Mouse (Mus musculus) intestine, embryonic 16.5 days (tissue): ENCODE results near the gene Bmi1. TPM values are rescaled to one million over a fixed set of nuclear protein-coding genes. Genes with fewer than 3 reads are reported as not detected.

Experiments used
- ATAC-seq: fragments of 200-750 bp; cut with Nextera tagmentation; 2 replicates; pipeline ENCODE4 v1.8.0; 2017; ENCODE audit warnings: moderate TSS enrichment, moderate library complexity
- H3K27ac ChIP-seq: fragments of 300-500 bp; sonication (generic); 2 replicates; pipeline ENCODE4 v1.5.1; 2014; ENCODE audit warnings: mild to moderate bottlenecking, low read length
- H3K27me3 ChIP-seq: fragments of 300-500 bp; sonication (generic); replicated peaks from 2 replicates; pipeline ENCODE4 v1.6.1; 2014; ENCODE audit warnings: low read length, control low read depth, mixed read lengths; ENCODE audit not compliant: control insufficient read depth, insufficient read depth
- H3K36me3 ChIP-seq: fragments of 300-500 bp; sonication (generic); 2 replicates; pipeline ENCODE4 v1.6.1; 2014; ENCODE audit warnings: low read length, control low read depth; ENCODE audit not compliant: control insufficient read depth, insufficient read depth
- H3K4me1 ChIP-seq: fragments of 300-500 bp; sonication (generic); 2 replicates; pipeline ENCODE4 v1.6.1; 2014; ENCODE audit warnings: low read length, control low read depth, mixed read lengths; ENCODE audit not compliant: control insufficient read depth, insufficient read depth
- H3K4me2 ChIP-seq: fragments of 300-500 bp; sonication (generic); 2 replicates; pipeline ENCODE4 v1.6.1; 2014; ENCODE audit warnings: low read depth, low read length, control low read depth
- H3K4me3 ChIP-seq: fragments of 300-500 bp; sonication (generic); 2 replicates; pipeline ENCODE4 v1.5.1; 2014; ENCODE audit warnings: mild to moderate bottlenecking, low read length
- H3K9ac ChIP-seq: fragments of 300-500 bp; sonication (generic); 2 replicates; pipeline ENCODE4 v1.6.1; 2014; ENCODE audit warnings: low read depth, low read length
- H3K9me3 ChIP-seq: fragments of 300-500 bp; sonication (generic); 2 replicates; pipeline ENCODE4 v1.6.1; 2016; ENCODE audit warnings: low read length, control low read depth; ENCODE audit not compliant: control insufficient read depth
- WGBS: fragments of 180-500 bp; shearing (Covaris S2); extraction: QIAGEN DNeasy Blood & Tissue Kit; methylation state at CpG from one replicate; pipeline ENCODE4 v1.1.7; 2014; 5-methylcytosine and 5-hydroxymethylcytosine counted together
- polyA plus RNA-seq: library from polyadenylated mRNA; unstranded; fragments of >200 nt; fragmentation: Nextera tagmentation; extraction: Ambion mirVana; gene quantifications from 2 replicates; pipeline ENCODE4 v1.2.1, GENCODE M21; 2015

The Bmi1 gene
- polyA plus RNA-seq, 1 experiment from 2014 or later: 12.0 TPM

GRCm38 (mm10) chr2:18692548-18692947 is 15.7 kb downstream of the Bmi1 start:
- H3K4me1 ChIP-seq: peaks cover 24% of the 10 kb centered on the region
- no peaks in the 10 kb centered on the region for H3K36me3 ChIP-seq
- no peak for ATAC-seq
- H3K4me2 ChIP-seq: no peak overlapping the region
- H3K27me3 ChIP-seq: peaks cover 54% of the 10 kb centered on the region
- H3K4me3 ChIP-seq: no peak overlapping the region
- no peaks in the 10 kb centered on the region for H3K9me3 ChIP-seq
- no peak overlapping the region for H3K27ac ChIP-seq
- no peak overlapping the region for H3K9ac ChIP-seq
- WGBS: 4% methylated on average over 1 of the region's 1 CpGs

- Histone ChIP-seq H3K27me3 (peaks cover 54% of the 10 kb centered on the region), H3K4me2 (peak overlapping the region; percentile 98), H3K4me3 (peak overlapping the region; percentile 79), H3K9me3 (no peaks in the 10 kb centered on the region), H3K4me1 (peaks cover 25% of the 10 kb centered on the region), H3K9ac (no peak overlapping the region), H3K36me3 (no peaks in the 10 kb centered on the region), H3K27ac (no peak overlapping the region)
- no peak for ATAC-seq
- whole genome bisulfite sequencing: 2% methylated on average over 5 of the region's 5 CpGs
These were observed 16.7 kb downstream of the Bmi1 start for GRCm38 (mm10) chr2:18693491-18693870.

- Histone ChIP-seq H3K9me3 (no peaks in the 10 kb centered on the region), H3K27me3 (peaks cover 54% of the 10 kb centered on the region), H3K4me3 (peak within 1 kb of the TSS; percentile 79), H3K4me2 (peak within 1 kb of the TSS; percentile 98), H3K4me1 (peaks cover 26% of the 10 kb centered on the region), H3K9ac (peak within 1 kb of the TSS; percentile 90), H3K27ac (peak within 1 kb of the TSS; percentile 63), H3K36me3 (no peaks in the 10 kb centered on the region)
- WGBS: under 1% methylated on average over 60 of the region's 61 CpGs
- ATAC-seq: peak; percentile 88
These were observed 17.2 kb downstream of the Bmi1 start, which contains the start of gene Spag6 for GRCm38 (mm10) chr2:18693871-18694610. Spag6 (plus strand) TSS chr2:18694032.

- Histone ChIP-seq H3K27me3 (peaks cover 54% of the 10 kb centered on the region), H3K4me3 (peak overlapping the region; percentile 79), H3K4me1 (peaks cover 21% of the 10 kb centered on the region), H3K27ac (no peak overlapping the region), H3K9ac (peak overlapping the region; percentile 90), H3K4me2 (peak overlapping the region; percentile 98), H3K36me3 (no peaks in the 10 kb centered on the region), H3K9me3 (no peaks in the 10 kb centered on the region)
- ATAC-seq: peak; percentile 47; the same call in 1 of the 2 replicates
- WGBS: under 1% methylated on average over 20 of the region's 20 CpGs
These were observed 17.8 kb downstream of the Bmi1 start for GRCm38 (mm10) chr2:18694611-18694950.

GRCm38 (mm10) chr2:18695163-18695562 is 18.3 kb downstream of the Bmi1 start:
- peaks cover 15% of the 10 kb centered on the region for H3K4me1 ChIP-seq
- no peak overlapping the region for H3K27ac ChIP-seq
- 8% methylated on average over 8 of the region's 8 CpGs for WGBS
- peaks cover 53% of the 10 kb centered on the region for H3K27me3 ChIP-seq
- no peaks in the 10 kb centered on the region for H3K36me3 ChIP-seq
- no peaks in the 10 kb centered on the region for H3K9me3 ChIP-seq
- H3K4me3 ChIP-seq: no peak overlapping the region
- H3K9ac ChIP-seq: no peak overlapping the region
- H3K4me2 ChIP-seq: peak overlapping the region; percentile 98; the same call in 1 of the 2 replicates
- no peak for ATAC-seq

- Histone ChIP-seq H3K9ac (no peak overlapping the region), H3K4me2 (no peak overlapping the region), H3K27ac (no peak overlapping the region), H3K4me3 (no peak overlapping the region), H3K4me1 (peaks cover 11% of the 10 kb centered on the region), H3K36me3 (no peaks in the 10 kb centered on the region), H3K27me3 (peaks cover 50% of the 10 kb centered on the region), H3K9me3 (no peaks in the 10 kb centered on the region)
- 7% methylated on average over 7 of the region's 7 CpGs for WGBS
- no peak for ATAC-seq
These were observed 18.9 kb downstream of the Bmi1 start for GRCm38 (mm10) chr2:18695629-18696150.

GRCm38 (mm10) chr2:18697591-18698244 is 20.9 kb downstream of the Bmi1 start:
- Histone ChIP-seq H3K36me3 (no peaks in the 10 kb centered on the region), H3K27ac (no peak overlapping the region), H3K9me3 (no peaks in the 10 kb centered on the region), H3K4me3 (no peak overlapping the region), H3K9ac (no peak overlapping the region), H3K4me1 (peaks cover 11% of the 10 kb centered on the region), H3K4me2 (no peak overlapping the region), H3K27me3 (peaks cover 46% of the 10 kb centered on the region)
- no peak for ATAC-seq
- 8% methylated on average over 4 of the region's 4 CpGs for WGBS

GRCm38 (mm10) chr2:18698663-18699385 is 22.0 kb downstream of the Bmi1 start:
- peaks cover 43% of the 10 kb centered on the region for H3K27me3 ChIP-seq
- ATAC-seq: 0 out of 2 replicates have a peak, but pooled peaks have one; percentile 22
- no peak overlapping the region; the same call in 1 of the 2 replicates for H3K9ac ChIP-seq
- H3K4me3 ChIP-seq: peak overlapping the region; percentile 21
- peak overlapping the region; percentile 19; the same call in 1 of the 2 replicates for H3K4me2 ChIP-seq
- no peaks in the 10 kb centered on the region for H3K36me3 ChIP-seq
- 1% methylated on average over 56 of the region's 56 CpGs for WGBS
- no peak overlapping the region for H3K27ac ChIP-seq
- no peaks in the 10 kb centered on the region for H3K9me3 ChIP-seq
- H3K4me1 ChIP-seq: peaks cover 11% of the 10 kb centered on the region

- Histone ChIP-seq H3K27ac (no peak overlapping the region), H3K9me3 (no peaks in the 10 kb centered on the region), H3K27me3 (peaks cover 42% of the 10 kb centered on the region), H3K36me3 (no peaks in the 10 kb centered on the region), H3K9ac (no peak overlapping the region), H3K4me1 (peaks cover 11% of the 10 kb centered on the region), H3K4me2 (no peak overlapping the region), H3K4me3 (no peak overlapping the region)
- ATAC-seq: no peak
- WGBS: 1% methylated on average over 11 of the region's 11 CpGs
These were observed 22.7 kb downstream of the Bmi1 start for GRCm38 (mm10) chr2:18699401-18699990.
